Mouse (Mus musculus) layer of hippocampus, adult 6 months (tissue): ENCODE results near the gene Gramd1c. TPM values are rescaled to one million over a fixed set of nuclear protein-coding genes. Genes with fewer than 3 reads are reported as not detected.

Experiments
- long read RNA-seq, 2 experiments: library from polyadenylated mRNA; unstranded; transcript quantifications; one replicate each; pipeline ENCODE4 v2.0.0; 2019 to 2020
- microRNA-seq: library from miRNA; unstranded; fragments of <30 nt; microRNA quantifications from one replicate; pipeline ENCODE4 v1.2.0, GENCODE M21; 2020
- polyA plus RNA-seq: library from polyadenylated mRNA; unstranded; fragments of <200 nt; fragmentation: Nextera tagmentation; gene quantifications from 2 replicates; pipeline ENCODE4 v1.2.3, GENCODE M21; 2021

Gene Gramd1c
- 0.43 and 1.3 TPM in 2 replicates for polyA plus RNA-seq
- long read RNA-seq, experiment 1, partial matches to known transcripts: 0 of 1 reads
- long read RNA-seq, experiment 1, other reads (novel, unspliced or antisense): 1 of 1 reads
- long read RNA-seq, experiment 2, partial matches to known transcripts: 0 of 5 reads
- long read RNA-seq, experiment 2, other reads (novel, unspliced or antisense): 3 of 5 reads

DNA sequence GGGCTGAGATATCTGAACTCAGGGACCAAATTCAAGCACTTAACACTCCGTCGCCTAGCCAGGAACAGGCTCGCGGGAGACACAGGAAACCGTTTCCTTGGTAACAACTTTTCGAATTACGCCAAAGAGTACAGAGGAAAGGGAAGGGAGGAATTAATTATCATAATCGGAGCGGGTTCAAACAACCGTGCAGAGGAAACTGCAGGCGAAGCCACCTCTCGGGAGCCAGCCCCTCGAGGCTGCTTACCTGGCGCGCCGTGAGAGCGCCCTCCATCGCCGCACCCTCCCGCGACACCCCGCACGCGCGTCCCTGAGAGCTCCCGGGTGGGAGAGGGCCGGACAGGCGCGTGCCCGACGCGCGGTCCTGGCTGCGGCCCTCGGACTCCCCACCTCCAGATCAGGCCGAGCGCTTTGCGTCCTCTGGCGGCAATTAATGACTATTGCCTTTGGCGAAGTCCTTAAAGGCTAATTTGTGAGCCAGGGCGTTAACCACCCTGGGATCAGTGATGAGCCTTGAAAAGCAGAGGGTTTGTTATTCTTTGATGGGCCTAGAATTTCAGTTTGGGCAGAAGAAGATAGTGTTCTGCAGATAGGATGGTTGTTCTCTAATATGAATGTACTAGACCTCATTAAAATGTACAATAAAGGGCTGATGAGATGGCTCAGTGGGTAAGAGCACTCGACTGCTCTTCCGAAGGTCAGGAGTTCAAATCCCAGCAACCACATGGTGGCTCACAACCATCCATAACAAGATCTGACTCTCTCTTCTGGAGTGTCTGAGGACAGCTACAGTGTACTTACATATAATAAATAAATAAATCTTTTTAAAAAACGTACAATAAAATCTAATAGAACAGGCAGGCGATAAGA is at the start of gene Gramd1c:
Gene Gramd1c (minus strand): TSS at position 321 of the 870 bp plus-strand sequence.

DNA sequence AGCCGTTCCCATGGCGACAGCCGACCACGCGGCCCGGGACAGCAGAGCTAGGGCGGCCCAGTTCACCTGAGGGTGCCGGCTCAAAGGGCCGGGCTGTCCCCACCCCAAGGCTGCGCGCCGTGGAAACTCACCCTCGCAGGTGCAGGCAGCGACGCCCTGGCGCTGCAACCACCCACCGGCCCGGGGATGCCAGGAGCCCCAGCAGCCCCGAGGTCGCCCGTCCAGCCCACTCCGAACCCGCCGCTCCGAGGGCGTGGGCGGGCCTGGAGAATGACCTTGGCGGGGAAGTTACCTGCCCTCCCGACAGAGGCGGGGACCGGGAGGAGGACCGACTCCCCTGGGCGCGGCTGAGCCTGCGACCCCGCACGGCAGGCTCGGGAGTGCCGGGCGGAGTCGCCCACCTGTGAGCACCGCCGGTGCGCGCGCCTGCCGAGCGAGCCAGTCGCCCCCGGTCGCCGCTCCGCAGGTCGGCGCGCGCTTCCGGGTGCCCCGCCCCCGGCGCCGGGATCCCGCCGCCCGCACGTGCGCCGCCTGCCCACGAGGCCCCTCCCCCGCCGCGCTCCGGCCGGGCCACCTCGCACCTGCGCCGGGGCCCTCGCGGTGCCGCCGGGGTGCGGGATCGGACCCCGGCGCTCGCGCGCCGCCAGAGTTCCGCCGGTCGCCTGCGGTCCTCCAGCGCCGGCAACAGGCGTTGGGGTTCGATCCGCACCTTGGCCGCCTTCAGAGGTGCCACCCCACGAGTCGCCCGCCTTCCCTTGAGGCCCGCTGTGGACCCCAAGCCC is 83.6 kb downstream of the Gramd1c start, which contains the start of gene Zdhhc23:
Gene Zdhhc23 (minus strand): TSS at position 464 of the 782 bp plus-strand sequence.

Small RNAs within 50 kb of the gene (microRNA-seq; reads per million reads assigned to microRNA genes)
- gene Mir3470b: not detected

Other genes starting within 250 kb of the Gramd1c start
- gene Ccdc191, start 173.5 kb downstream of the Gramd1c start, polyA plus RNA-seq: 4.0 and 5.8 TPM in 2 replicates
- 4.5 and 5.8 TPM in 2 replicates for gene Qtrt2, start 136.5 kb downstream of the Gramd1c start, polyA plus RNA-seq
- gene Zdhhc23, start 83.6 kb downstream of the Gramd1c start, polyA plus RNA-seq: 6.5 TPM in 2 replicates
- gene Atp6v1a, start 76.4 kb upstream of the Gramd1c start, polyA plus RNA-seq: 346 and 357 TPM in 2 replicates
- 25.1 and 26.7 TPM in 2 replicates for gene Naa50, start 76.5 kb upstream of the Gramd1c start, polyA plus RNA-seq
- 2.2 and 3.1 TPM in 2 replicates for gene Usf3, start 109.9 kb upstream of the Gramd1c start, polyA plus RNA-seq